In the genomic region with DNA sequence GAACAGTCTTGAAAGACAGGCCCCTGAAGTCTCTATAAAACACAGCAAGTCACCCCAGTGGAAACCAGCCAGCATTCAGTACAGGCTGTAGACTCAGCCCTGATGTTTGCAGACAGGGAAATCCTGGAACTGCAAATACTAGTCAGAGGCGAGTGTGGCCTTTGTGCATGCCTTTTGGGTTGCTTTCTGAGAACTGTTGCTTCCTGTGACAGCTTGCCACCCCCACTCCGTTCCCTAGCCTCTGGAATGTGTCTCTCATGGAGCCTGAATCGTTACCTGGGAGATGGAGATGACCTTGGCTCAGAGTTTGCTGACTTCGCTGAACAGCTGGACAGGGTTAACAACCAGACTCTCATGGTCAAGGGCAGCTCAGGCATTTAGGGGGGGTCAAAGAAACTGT, we compare ENCODE assay signal across 16 mouse cellular contexts.
DNase-seq lines count a peak whose midpoint lies in the region; ATAC-seq lines count a peak whose summit lies in the region.
"Had no signal": no experiment of that assay in that cellular context is flagged by ENCODE, and none has a peak within 500 bp of the region (broad histone marks: within the 10 kb centered on the region; RNA-seq: fewer than 3 reads in every experiment).

No protein-coding gene starts in this region.

- H3K4me3 ChIP-seq in midbrain, embryonic 11.5 days (ENCODE audit: low read depth, low read length) = no peak overlapping the region
- no peak overlapping the region for H3K4me3 ChIP-seq in midbrain, embryonic 15.5 days
- no peak overlapping the region for H3K4me3 ChIP-seq in hindbrain, embryonic 15.5 days
- H3K4me3 ChIP-seq: forebrain, embryonic 13.5 days; gastrocnemius, adult 2 months; neural tube, embryonic 13.5 days had no signal

- no peaks in the 10 kb centered on the region for H3K27me3 ChIP-seq in midbrain, embryonic 11.5 days (ENCODE audit: control insufficient read depth, insufficient read depth, low read length)
- no peaks in the 10 kb centered on the region for H3K27me3 ChIP-seq in midbrain, embryonic 15.5 days (replicated peaks)
- H3K27me3 ChIP-seq in hindbrain, embryonic 15.5 days = no peaks in the 10 kb centered on the region
- H3K27me3 ChIP-seq: forebrain, embryonic 13.5 days; neural tube, embryonic 13.5 days had no signal

- peak; percentile 30; the same call in 1 of the 2 replicates for ATAC-seq in midbrain, embryonic 11.5 days (ENCODE audit: low FRiP score)
- no peak for ATAC-seq in midbrain, embryonic 15.5 days (replicated peaks)
- peak; percentile 61; the same call in 1 of the 2 replicates for ATAC-seq in hindbrain, embryonic 15.5 days (ENCODE audit: low FRiP score, low read depth)
- ATAC-seq: forebrain, embryonic 13.5 days had no signal

- 57% methylated on average over 4 of the region's 4 CpGs for WGBS in midbrain, embryonic 11.5 days
- 42% methylated on average over 4 of the region's 4 CpGs for WGBS in midbrain, embryonic 15.5 days
- WGBS in hindbrain, embryonic 15.5 days = 37% methylated on average over 4 of the region's 4 CpGs

- no peaks in the 10 kb centered on the region for H3K36me3 ChIP-seq in midbrain, embryonic 11.5 days (ENCODE audit: control insufficient read depth, insufficient read depth, low read length)
- no peaks in the 10 kb centered on the region for H3K36me3 ChIP-seq in midbrain, embryonic 15.5 days (replicated peaks)
- H3K36me3 ChIP-seq in hindbrain, embryonic 15.5 days = no peaks in the 10 kb centered on the region
- H3K36me3 ChIP-seq: G1E; neural tube, embryonic 13.5 days had no signal

- H3K9ac ChIP-seq in midbrain, embryonic 11.5 days (ENCODE audit: low read length) = no peak overlapping the region
- H3K9ac ChIP-seq in midbrain, embryonic 15.5 days = no peak overlapping the region
- no peak overlapping the region for H3K9ac ChIP-seq in hindbrain, embryonic 15.5 days
- H3K9ac ChIP-seq: forebrain, embryonic 13.5 days; neural tube, embryonic 13.5 days had no signal

- H3K4me2 ChIP-seq in midbrain, embryonic 11.5 days = no peak overlapping the region
- no peak overlapping the region for H3K4me2 ChIP-seq in midbrain, embryonic 15.5 days
- H3K4me2 ChIP-seq in hindbrain, embryonic 15.5 days = no peak overlapping the region
- H3K4me2 ChIP-seq: forebrain, embryonic 13.5 days; heart, embryonic 11.5 days; neural tube, embryonic 13.5 days had no signal

- DNase-seq in adrenal gland, adult 2 months = peak; percentile 61
- DNase-seq in adrenal gland, adult 18-20 months (ENCODE audit: low spot score in 2 of 2) = no peak
- DNase-seq in midbrain, embryonic 11.5 days (ENCODE audit: low spot score, missing footprints) = no peak
- DNase-seq in mesoderm, embryonic 11.5 days (ENCODE audit: low read depth, low spot score) = peak; percentile 31
- DNase-seq in MN1 (ENCODE audit: low spot score) = no peak
- no peak for DNase-seq in ovary, adult 18-20 months (ENCODE audit: low spot score)
- DNase-seq: cerebellum, adult 11-12 months; gastrocnemius, adult 2 months; right cerebral cortex, adult 18-20 months; thymus, postnatal 14 days had no signal

- no peaks in the 10 kb centered on the region for H3K9me3 ChIP-seq in midbrain, embryonic 11.5 days (ENCODE audit: control insufficient read depth, low read length)
- H3K9me3 ChIP-seq in midbrain, embryonic 15.5 days = no peaks in the 10 kb centered on the region
- H3K9me3 ChIP-seq in hindbrain, embryonic 15.5 days = no peaks in the 10 kb centered on the region
- H3K9me3 ChIP-seq: forebrain, embryonic 13.5 days; G1E; neural tube, embryonic 13.5 days had no signal

- no peak overlapping the region for H3K27ac ChIP-seq in midbrain, embryonic 11.5 days (ENCODE audit: low read depth, low read length)
- no peak overlapping the region for H3K27ac ChIP-seq in midbrain, embryonic 15.5 days
- no peak overlapping the region for H3K27ac ChIP-seq in hindbrain, embryonic 15.5 days (replicated peaks)
- H3K27ac ChIP-seq: forebrain, embryonic 13.5 days; gastrocnemius, adult 2 months; neural tube, embryonic 13.5 days had no signal

- no peaks in the 10 kb centered on the region for H3K4me1 ChIP-seq in midbrain, embryonic 11.5 days (ENCODE audit: control insufficient read depth, insufficient read depth, low read length)
- H3K4me1 ChIP-seq in midbrain, embryonic 15.5 days = no peaks in the 10 kb centered on the region
- H3K4me1 ChIP-seq in hindbrain, embryonic 15.5 days (replicated peaks) = no peaks in the 10 kb centered on the region
- H3K4me1 ChIP-seq: forebrain, embryonic 13.5 days; neural tube, embryonic 13.5 days had no signal

Comparison
In these comparisons a context has a peak if more than half of its experiments do, and no peak if none do; other contexts are left out.
1. DNase-seq: peak in adrenal gland, adult 2 months (single experiment) and mesoderm, embryonic 11.5 days (single experiment); none in adrenal gland, adult 18-20 months (0 of 2), midbrain, embryonic 11.5 days (single experiment), MN1 (single experiment) and ovary, adult 18-20 months (single experiment).